Mouse (Mus musculus): ENCODE results near the gene Bach2. TPM values are rescaled to one million over a fixed set of nuclear protein-coding genes. Genes with fewer than 3 reads are reported as not detected.

Gene Bach2
- polyA plus RNA-seq, 1 experiment from 2014 or later: 4.8 TPM

DNA sequence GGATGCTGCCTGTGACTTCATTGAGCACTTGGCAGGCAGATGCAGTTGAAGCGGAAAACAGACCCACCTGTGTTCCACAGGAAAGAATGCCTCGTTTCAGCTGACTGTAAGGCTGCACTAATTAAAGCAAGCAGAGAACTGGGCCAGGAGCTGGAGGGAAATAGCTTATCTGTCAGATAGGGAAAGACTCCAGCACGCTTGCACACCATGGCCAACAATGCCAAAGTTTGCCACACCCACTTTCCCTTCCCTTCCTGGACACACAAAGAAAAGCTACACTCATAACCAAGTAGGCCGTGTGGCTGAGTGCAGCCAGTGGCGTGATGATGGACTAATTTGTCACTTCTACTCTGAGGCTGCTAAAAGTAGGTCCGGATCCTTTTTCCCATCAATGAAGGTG is 268.4 kb downstream of the Bach2 start:
- DNase-seq (ENCODE audit: low spot score): no peak
- Histone ChIP-seq H3K4me3 (ENCODE audit: low read depth, low read length) (no peak overlapping the region), H3K36me3 (ENCODE audit: control insufficient read depth, insufficient read depth, low read length) (no peaks in the 10 kb centered on the region), H3K9ac (ENCODE audit: low read depth, low read length) (no peak overlapping the region), H3K9me3 (ENCODE audit: control insufficient read depth, low read length) (no peaks in the 10 kb centered on the region), H3K27ac (ENCODE audit: low read depth, low read length) (no peak overlapping the region), H3K27me3 (replicated peaks; ENCODE audit: control insufficient read depth, insufficient read depth, low read length) (no peaks in the 10 kb centered on the region), H3K4me2 (no peak overlapping the region), H3K4me1 (replicated peaks; ENCODE audit: control insufficient read depth, insufficient read depth, low read length) (no peaks in the 10 kb centered on the region)
- ATAC-seq (replicated peaks; ENCODE audit: low FRiP score): no peak
- 78% methylated on average over 6 of the region's 6 CpGs for WGBS

DNA sequence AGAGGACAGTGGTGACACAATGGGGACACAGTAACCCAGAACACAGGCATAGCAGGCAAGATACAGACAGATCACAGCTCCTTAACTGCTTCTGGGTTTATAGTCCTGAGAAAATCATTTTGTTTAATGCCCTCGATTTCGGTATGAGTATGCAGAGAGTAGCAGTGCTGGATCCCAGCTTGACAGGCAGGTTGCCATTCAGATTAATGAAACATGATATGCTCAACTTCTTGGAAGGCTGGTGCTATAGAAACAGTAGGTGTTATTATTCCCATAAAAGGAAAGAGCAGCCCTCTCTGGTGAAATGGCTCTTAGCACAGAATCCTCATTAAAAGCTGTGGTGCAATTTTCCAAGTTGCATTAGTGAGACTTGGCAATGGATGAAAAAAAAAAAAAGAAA is 270.0 kb downstream of the Bach2 start:
- Histone ChIP-seq H3K4me1 (replicated peaks; ENCODE audit: control insufficient read depth, insufficient read depth, low read length) (no peaks in the 10 kb centered on the region), H3K27me3 (replicated peaks; ENCODE audit: control insufficient read depth, insufficient read depth, low read length) (no peaks in the 10 kb centered on the region), H3K4me2 (no peak overlapping the region), H3K36me3 (ENCODE audit: control insufficient read depth, insufficient read depth, low read length) (no peaks in the 10 kb centered on the region), H3K4me3 (ENCODE audit: low read depth, low read length) (no peak overlapping the region), H3K27ac (ENCODE audit: low read depth, low read length) (no peak overlapping the region), H3K9me3 (ENCODE audit: control insufficient read depth, low read length) (no peaks in the 10 kb centered on the region), H3K9ac (ENCODE audit: low read depth, low read length) (no peak overlapping the region)
- ATAC-seq (replicated peaks; ENCODE audit: low FRiP score) (no peak), DNase-seq (ENCODE audit: low spot score) (no peak)
- 69% methylated on average over 2 of the region's 2 CpGs for WGBS

DNA sequence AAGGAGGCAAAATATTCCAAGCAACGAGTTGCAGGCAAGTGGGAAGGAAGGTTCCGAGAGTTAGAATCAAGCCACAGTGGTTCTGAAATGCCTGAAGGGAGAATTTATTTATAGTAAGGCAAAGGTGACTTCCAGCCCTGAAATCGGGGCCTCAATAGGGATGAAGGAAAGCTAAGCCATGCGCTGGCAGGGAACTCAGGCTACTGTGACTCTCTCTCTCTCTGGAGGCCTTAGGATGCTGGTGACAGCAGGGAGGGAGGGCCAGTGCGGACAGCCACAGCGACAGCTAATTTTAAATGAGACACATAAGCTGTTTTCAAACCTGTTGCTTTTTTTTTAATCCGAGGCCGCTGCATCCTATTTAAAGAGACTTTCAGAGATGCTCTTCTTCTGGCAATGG is 270.4 kb downstream of the Bach2 start:
- no peak for ATAC-seq (replicated peaks; ENCODE audit: low FRiP score)
- Histone ChIP-seq H3K4me1 (replicated peaks; ENCODE audit: control insufficient read depth, insufficient read depth, low read length) (no peaks in the 10 kb centered on the region), H3K4me3 (ENCODE audit: low read depth, low read length) (no peak overlapping the region), H3K4me2 (no peak overlapping the region), H3K9me3 (ENCODE audit: control insufficient read depth, low read length) (no peaks in the 10 kb centered on the region), H3K27me3 (replicated peaks; ENCODE audit: control insufficient read depth, insufficient read depth, low read length) (no peaks in the 10 kb centered on the region), H3K9ac (ENCODE audit: low read depth, low read length) (no peak overlapping the region), H3K36me3 (ENCODE audit: control insufficient read depth, insufficient read depth, low read length) (no peaks in the 10 kb centered on the region), H3K27ac (ENCODE audit: low read depth, low read length) (no peak overlapping the region)
- WGBS: 72% methylated on average over 8 of the region's 8 CpGs
- no peak for DNase-seq (ENCODE audit: low spot score)

DNA sequence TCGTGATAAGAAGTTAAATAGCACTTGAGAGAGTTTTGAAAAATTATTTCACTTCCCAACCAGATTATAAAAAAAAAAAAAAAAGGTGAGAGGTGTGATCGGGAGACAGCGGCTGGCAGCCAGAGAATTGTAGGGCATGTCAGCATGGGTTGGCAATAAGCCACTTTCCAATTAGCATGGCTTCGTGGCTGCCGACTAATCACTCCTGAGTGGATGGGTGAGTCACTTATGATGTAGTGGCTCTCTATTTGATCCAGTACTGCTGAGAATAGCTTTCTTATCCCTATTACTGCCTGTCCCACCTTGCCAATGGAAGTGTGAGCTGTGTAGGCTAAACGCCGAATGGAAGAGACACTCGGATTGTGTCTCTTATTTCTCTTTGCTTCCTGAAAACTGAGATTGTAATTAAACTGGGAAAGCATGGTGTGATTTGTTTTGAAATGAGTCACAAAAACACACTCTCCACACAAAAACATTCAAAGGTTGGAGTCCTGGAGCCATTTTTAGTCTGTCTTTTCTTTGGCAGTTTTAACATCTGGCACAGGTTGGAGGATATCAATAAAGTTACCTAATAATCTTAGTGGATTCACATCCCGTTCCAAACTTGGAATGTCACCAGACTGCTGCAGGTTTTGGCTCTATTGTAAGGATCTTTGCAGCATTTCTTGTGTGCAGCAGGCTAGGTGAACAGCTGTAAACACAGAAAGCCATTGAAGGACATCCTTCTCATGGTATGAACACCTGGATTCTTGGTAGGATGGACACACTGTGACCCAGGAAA is 271.4 kb downstream of the Bach2 start:
- no peak for DNase-seq (ENCODE audit: low spot score)
- ATAC-seq (replicated peaks; ENCODE audit: low FRiP score): no peak
- Histone ChIP-seq H3K27me3 (replicated peaks; ENCODE audit: control insufficient read depth, insufficient read depth, low read length) (no peaks in the 10 kb centered on the region), H3K27ac (ENCODE audit: low read depth, low read length) (no peak overlapping the region), H3K9ac (ENCODE audit: low read depth, low read length) (no peak overlapping the region), H3K9me3 (ENCODE audit: control insufficient read depth, low read length) (no peaks in the 10 kb centered on the region), H3K4me3 (ENCODE audit: low read depth, low read length) (no peak overlapping the region), H3K4me1 (replicated peaks; ENCODE audit: control insufficient read depth, insufficient read depth, low read length) (no peaks in the 10 kb centered on the region), H3K4me2 (no peak overlapping the region), H3K36me3 (ENCODE audit: control insufficient read depth, insufficient read depth, low read length) (no peaks in the 10 kb centered on the region)
- WGBS: 83% methylated on average over 9 of the region's 9 CpGs

DNA sequence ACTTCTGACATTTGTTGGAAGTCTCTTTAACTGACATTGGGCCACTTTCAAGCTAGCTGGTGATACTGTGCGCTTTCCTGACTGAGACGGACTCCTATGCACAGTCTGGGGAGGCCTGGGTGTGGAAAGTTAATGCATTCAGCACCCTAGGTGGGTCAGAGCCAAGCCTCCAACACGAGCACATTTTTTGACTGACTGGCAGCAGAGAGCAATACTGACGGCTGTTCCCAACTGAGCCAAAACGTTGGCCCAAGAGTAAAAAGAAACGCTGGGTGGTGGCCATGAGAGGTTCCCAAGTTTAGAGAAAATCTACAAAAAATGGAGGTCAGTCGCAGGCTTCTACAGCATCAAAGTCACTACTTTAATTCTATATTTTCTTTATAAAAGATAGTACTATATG is 272.3 kb downstream of the Bach2 start:
- Histone ChIP-seq H3K4me1 (replicated peaks; ENCODE audit: control insufficient read depth, insufficient read depth, low read length) (no peaks in the 10 kb centered on the region), H3K4me2 (no peak overlapping the region), H3K36me3 (ENCODE audit: control insufficient read depth, insufficient read depth, low read length) (no peaks in the 10 kb centered on the region), H3K9me3 (ENCODE audit: control insufficient read depth, low read length) (no peaks in the 10 kb centered on the region), H3K27me3 (replicated peaks; ENCODE audit: control insufficient read depth, insufficient read depth, low read length) (no peaks in the 10 kb centered on the region), H3K27ac (ENCODE audit: low read depth, low read length) (no peak overlapping the region), H3K4me3 (ENCODE audit: low read depth, low read length) (no peak overlapping the region), H3K9ac (ENCODE audit: low read depth, low read length) (no peak overlapping the region)
- DNase-seq (ENCODE audit: low spot score) (no peak), ATAC-seq (replicated peaks; ENCODE audit: low FRiP score) (no peak)
- WGBS: 79% methylated on average over 7 of the region's 7 CpGs

DNA sequence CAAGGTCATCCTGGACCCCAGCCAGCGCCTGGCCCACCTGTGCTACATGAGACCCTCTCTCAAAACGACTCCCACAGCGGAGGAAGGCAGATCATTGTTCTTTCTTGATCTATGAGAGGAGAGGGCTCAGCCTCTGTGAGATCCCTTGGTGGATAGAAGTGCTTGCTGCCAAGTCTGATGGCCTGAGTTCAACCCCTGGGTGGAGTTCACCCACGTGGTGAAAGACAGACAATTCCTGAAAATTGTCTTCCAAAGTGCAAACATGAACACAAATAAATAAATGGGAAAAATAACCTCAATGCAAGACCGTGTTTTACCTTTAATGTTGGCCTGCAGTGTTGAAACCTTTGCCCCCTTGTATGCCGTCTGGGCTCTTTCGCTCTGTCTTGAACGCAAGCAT is 277.5 kb downstream of the Bach2 start:
- ATAC-seq (replicated peaks; ENCODE audit: low FRiP score) (no peak), DNase-seq (ENCODE audit: low spot score) (no peak)
- Histone ChIP-seq H3K4me1 (replicated peaks; ENCODE audit: control insufficient read depth, insufficient read depth, low read length) (peaks cover 3% of the 10 kb centered on the region; the same call in 1 of the 2 replicates), H3K27me3 (replicated peaks; ENCODE audit: control insufficient read depth, insufficient read depth, low read length) (no peaks in the 10 kb centered on the region), H3K9ac (ENCODE audit: low read depth, low read length) (no peak overlapping the region), H3K36me3 (ENCODE audit: control insufficient read depth, insufficient read depth, low read length) (no peaks in the 10 kb centered on the region), H3K4me2 (no peak overlapping the region), H3K27ac (ENCODE audit: low read depth, low read length) (no peak overlapping the region), H3K4me3 (ENCODE audit: low read depth, low read length) (no peak overlapping the region), H3K9me3 (ENCODE audit: control insufficient read depth, low read length) (no peaks in the 10 kb centered on the region)
- 81% methylated on average over 8 of the region's 8 CpGs for WGBS

DNA sequence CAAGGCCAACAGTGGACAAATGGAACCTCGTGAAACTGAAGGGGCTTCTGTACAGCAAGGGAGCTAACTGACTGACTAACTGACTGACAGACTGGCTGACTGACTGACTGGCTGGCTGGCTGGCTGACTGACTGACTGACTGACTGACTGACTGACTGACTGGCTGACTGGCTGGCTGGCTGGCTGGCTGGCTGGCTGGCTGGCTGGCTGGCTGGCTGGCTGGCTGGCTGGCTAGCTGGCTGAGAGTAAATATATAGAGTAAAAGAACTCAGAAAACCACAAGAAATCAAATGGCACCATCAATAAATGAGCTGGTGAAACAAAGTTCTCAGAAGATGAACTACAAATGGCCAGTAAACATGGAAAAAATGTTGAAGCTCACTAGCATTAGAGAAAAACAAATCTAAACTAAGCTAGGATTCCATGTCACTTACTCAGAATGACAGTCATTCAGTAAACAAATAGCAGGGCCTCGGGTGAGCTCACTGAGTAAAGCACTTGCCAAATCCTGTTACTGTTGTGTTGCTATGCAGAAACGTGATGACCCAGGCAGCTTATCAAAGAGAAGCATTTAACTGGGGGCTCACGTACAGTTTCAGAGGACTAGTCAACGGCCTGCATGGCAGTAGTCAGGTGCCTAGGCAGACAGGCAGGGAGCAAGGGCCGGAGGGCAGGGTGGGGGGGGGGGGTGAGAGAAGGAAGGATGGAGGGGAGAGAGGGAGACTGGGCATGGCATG is 280.4 kb downstream of the Bach2 start:
- no peak overlapping the region for H3K9ac ChIP-seq (ENCODE audit: low read depth, low read length)
- H3K27me3 ChIP-seq (replicated peaks; ENCODE audit: control insufficient read depth, insufficient read depth, low read length): no peaks in the 10 kb centered on the region
- DNase-seq (ENCODE audit: low spot score) (no peak), ATAC-seq (replicated peaks; ENCODE audit: low FRiP score) (no peak)
- H3K36me3 ChIP-seq (ENCODE audit: control insufficient read depth, insufficient read depth, low read length): no peaks in the 10 kb centered on the region
- no peak overlapping the region for H3K4me3 ChIP-seq (ENCODE audit: low read depth, low read length)
- no peak overlapping the region for H3K4me2 ChIP-seq
- no peak overlapping the region for H3K27ac ChIP-seq (ENCODE audit: low read depth, low read length)
- WGBS: 58% methylated on average over 6 of the region's 6 CpGs
- H3K4me1 ChIP-seq (replicated peaks; ENCODE audit: control insufficient read depth, insufficient read depth, low read length): peaks cover 3% of the 10 kb centered on the region; the same call in 1 of the 2 replicates
- H3K9me3 ChIP-seq (ENCODE audit: control insufficient read depth, low read length): no peaks in the 10 kb centered on the region

DNA sequence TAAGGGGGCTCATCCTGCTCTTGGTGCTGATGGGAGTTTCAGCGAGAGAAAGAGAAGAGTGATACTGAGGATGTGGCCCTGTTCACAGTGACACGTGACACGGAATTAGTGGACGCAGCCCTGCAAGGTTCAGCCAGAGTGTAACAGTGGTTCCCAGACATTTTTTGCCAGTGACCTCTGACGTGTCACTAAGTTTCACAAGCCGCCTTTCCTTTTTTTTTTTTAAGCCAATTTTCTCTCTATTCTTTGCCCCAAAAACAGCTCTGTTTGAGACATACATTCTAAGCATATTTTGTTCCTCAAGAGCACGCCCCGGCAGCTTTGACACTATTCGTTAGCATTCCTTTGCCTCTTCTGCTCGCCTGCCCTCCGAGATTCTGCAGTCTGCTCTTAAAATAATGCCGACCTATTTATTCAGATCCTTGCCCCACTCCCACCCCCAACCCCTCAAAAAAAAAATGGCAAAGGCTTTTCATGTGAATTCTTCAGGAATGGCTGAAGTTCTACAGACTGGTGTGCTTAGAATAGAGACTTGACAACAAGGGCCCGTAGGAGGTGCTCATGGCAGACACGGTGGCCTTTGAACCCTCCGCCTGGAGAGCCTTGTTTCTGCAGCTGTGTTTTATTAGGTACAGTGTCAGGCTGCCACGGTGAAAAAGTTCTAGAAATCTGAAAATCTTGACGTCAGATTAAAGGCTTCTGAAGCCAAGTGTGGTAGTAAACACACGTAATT is 282.2 kb downstream of the Bach2 start:
- DNase-seq (ENCODE audit: low spot score) (no peak), ATAC-seq (replicated peaks; ENCODE audit: low FRiP score) (no peak)
- Histone ChIP-seq H3K27ac (ENCODE audit: low read depth, low read length) (no peak overlapping the region), H3K4me3 (ENCODE audit: low read depth, low read length) (no peak overlapping the region), H3K9ac (ENCODE audit: low read depth, low read length) (no peak overlapping the region), H3K4me1 (replicated peaks; ENCODE audit: control insufficient read depth, insufficient read depth, low read length) (peaks cover 3% of the 10 kb centered on the region), H3K4me2 (no peak overlapping the region), H3K9me3 (ENCODE audit: control insufficient read depth, low read length) (no peaks in the 10 kb centered on the region), H3K27me3 (replicated peaks; ENCODE audit: control insufficient read depth, insufficient read depth, low read length) (no peaks in the 10 kb centered on the region), H3K36me3 (ENCODE audit: control insufficient read depth, insufficient read depth, low read length) (no peaks in the 10 kb centered on the region)
- 62% methylated on average over 18 of the region's 18 CpGs for WGBS

Measured in liver, embryonic 11.5 days (tissue).